In the genomic region with DNA sequence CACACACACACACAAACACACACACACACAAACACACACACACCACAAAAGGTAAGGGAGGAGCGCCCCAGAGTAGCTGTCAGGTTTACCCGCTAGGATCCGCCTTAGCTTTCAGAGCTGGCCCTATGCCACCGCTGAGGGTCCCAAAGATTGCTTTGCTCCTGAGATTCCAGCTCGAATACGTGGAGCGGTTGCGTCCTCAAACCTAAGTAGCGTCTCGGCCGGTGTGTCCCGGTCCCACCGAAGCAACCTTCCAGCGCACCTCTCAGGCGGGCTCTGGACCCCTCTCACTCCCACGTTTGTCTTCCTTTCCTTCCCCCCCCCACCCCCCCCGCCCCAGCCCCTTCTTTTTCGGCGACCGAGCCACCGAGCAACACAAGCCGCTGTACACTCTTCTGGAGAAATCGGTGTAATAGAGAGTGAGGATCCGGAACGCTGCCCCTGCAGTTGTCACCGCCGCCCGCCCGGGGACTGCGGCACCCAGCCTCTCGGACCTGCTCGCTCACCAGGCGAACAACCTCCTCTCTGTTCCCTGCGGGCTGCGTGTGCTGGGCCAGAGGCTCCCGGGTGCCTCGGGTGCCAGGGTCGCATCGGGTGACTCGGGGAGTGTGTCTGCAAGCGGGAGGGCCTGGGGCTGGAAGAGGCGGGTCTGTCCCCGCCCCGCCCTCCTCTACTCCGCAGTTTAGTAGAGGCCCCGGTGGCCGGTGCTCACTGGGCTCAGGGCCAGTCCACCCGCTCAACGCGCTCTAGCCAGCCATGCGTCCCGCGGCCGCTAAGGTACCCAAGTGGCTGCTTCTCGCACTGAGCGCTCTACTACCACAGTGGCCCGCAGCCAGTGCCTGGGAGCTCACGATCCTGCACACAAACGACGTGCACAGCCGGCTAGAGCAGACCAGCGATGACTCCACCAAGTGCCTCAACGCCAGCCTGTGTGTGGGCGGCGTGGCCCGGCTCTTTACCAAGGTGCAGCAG, we compare ENCODE assay signal across 8 mouse cellular contexts. TPM values are rescaled to one million over a fixed set of nuclear protein-coding genes. Genes with fewer than 3 reads are reported as not detected.
DNase-seq lines count a peak whose midpoint lies in the region; ATAC-seq lines count a peak whose summit lies in the region.

Gene Nt5e, plus strand, starts transcription at position 268 of the 972 bp plus-strand sequence.

- peak; percentile 45 to 51 for DNase-seq in adrenal gland, adult 18-20 months (ENCODE audit: low spot score in 2 of 2)
- DNase-seq in embryo, embryonic 10.5 days (ENCODE audit: low spot score): peak; percentile 82
- DNase-seq in gastrocnemius, postnatal 36 days: peak; percentile 59 to 66
- peak; percentile 82 for DNase-seq in intestine, embryonic 14.5 days (ENCODE audit: low spot score)
- DNase-seq in left cerebral cortex, postnatal 14 days (ENCODE audit: low spot score in 2 of 2): peak; percentile 60 to 81
- DNase-seq in right cerebral cortex, postnatal 14 days: peak; percentile 66
- DNase-seq in c-Kit-positive CD71-positive TER-119-positive erythroid progenitor cells, embryonic 14.5 days (ENCODE audit: low spot score): no peak

- 0 out of 2 replicates have a peak, but pooled peaks cover 2% of the 10 kb centered on the region for H3K4me1 ChIP-seq in intestine, embryonic 14.5 days (replicated peaks; ENCODE audit: control insufficient read depth, insufficient read depth, low read length)

- peaks cover 8% of the 10 kb centered on the region for H3K27me3 ChIP-seq in intestine, embryonic 14.5 days (replicated peaks; ENCODE audit: control insufficient read depth, insufficient read depth, low read length)

- peak within 1 kb of the TSS; percentile 60 for H3K4me3 ChIP-seq in intestine, embryonic 14.5 days (ENCODE audit: low read depth, low read length)

- under 1% methylated on average over 64 of the region's 66 CpGs for WGBS in intestine, embryonic 14.5 days

- H3K36me3 ChIP-seq in intestine, embryonic 14.5 days (ENCODE audit: control insufficient read depth, insufficient read depth, low read length): no peaks in the 10 kb centered on the region

- peak within 1 kb of the TSS; percentile 45 for H3K9ac ChIP-seq in intestine, embryonic 14.5 days (ENCODE audit: low read length)

- H3K9me3 ChIP-seq in intestine, embryonic 14.5 days (ENCODE audit: control insufficient read depth, low read length): 0 out of 2 replicates have a peak, but pooled peaks cover 2% of the 10 kb centered on the region

- peak; percentile 90 for ATAC-seq in intestine, embryonic 14.5 days (replicated peaks; ENCODE audit: low FRiP score, low TSS enrichment, low read depth)
- peak; percentile 84 for ATAC-seq in megakaryocyte-erythroid progenitor cell, adult 5-6 weeks (replicated peaks; ENCODE audit: low FRiP score, low TSS enrichment, poor library complexity, severe bottlenecking)

- intact Hi-C loops in gastrocnemius, postnatal 36 days (cut with DNase I): loop anchor here (5.0 kb wide), 2 partner anchors 40 to 85 kb away; no protein-coding TSS in a partner anchor
- intact Hi-C loops in left cerebral cortex, postnatal 14 days (cut with DNase I): no loop called here

- H3K27ac ChIP-seq in intestine, embryonic 14.5 days (ENCODE audit: low read depth): no peak within 1 kb of the TSS

- peak within 1 kb of the TSS; percentile 95 for H3K4me2 ChIP-seq in intestine, embryonic 14.5 days (ENCODE audit: low read length)

RNA-seq across cellular contexts. Expression of gene Nt5e, which starts in this region (rescaled TPM):
- total RNA-seq in adrenal gland, adult 18-20 months (2021): 1 to 10 TPM; 6.3 to 8.4 TPM
- total RNA-seq in gastrocnemius, postnatal 36 days (2021): 1 to 10 TPM; 1.6 to 1.7 TPM
- polyA plus RNA-seq in intestine, embryonic 14.5 days (2014; fragmentation: Nextera tagmentation; extraction: Ambion mirVana): 3.0 and 3.1 TPM in 2 replicates
- total RNA-seq in left cerebral cortex, postnatal 14 days (2021): 1 to 10 TPM; 3.2 to 6.5 TPM
- 0.83 and 1.5 TPM in 2 replicates for total RNA-seq in megakaryocyte-erythroid progenitor cell, adult 5-6 weeks (2014; fragmentation: Nextera tagmentation)
- total RNA-seq in megakaryocyte-erythroid progenitor cell, adult 5-6 weeks (2017): 0.47 TPM in 1 of 2 replicates, not detected in the other
